Mouse (Mus musculus) heart, embryonic 14.5 days (tissue): Measurements from ENCODE around the gene Mrpl17. TPM values are rescaled to one million over a fixed set of nuclear protein-coding genes. Genes with fewer than 3 reads are reported as not detected.

Experiments used
- ATAC-seq: fragments of 200-750 bp; cut with Nextera tagmentation; 2 replicates; pipeline ENCODE4 v1.8.0; 2017; ENCODE audit warnings: low read depth, moderate TSS enrichment; ENCODE audit not compliant: insufficient number of reproducible peaks, insufficient read depth, low FRiP score
- H3K27ac ChIP-seq, 2 experiments: fragments of 200-500 bp in 1 of 2; fragments of 300-500 bp in 1 of 2; sonication (generic) in 1 of 2; replicated peaks in 1 of 2; 2 replicates each; pipeline ENCODE4 v1.5.1; 2012 to 2014; ENCODE audit warnings: low read depth in 2 of 2, low read length in 2 of 2, control low read depth in 1 of 2, mild to moderate bottlenecking in 1 of 2, mixed read lengths in 1 of 2; ENCODE audit not compliant: control insufficient read depth in 1 of 2, insufficient read depth in 1 of 2
- H3K27me3 ChIP-seq: fragments of 300-500 bp; sonication (generic); 2 replicates; pipeline ENCODE4 v1.6.1; 2014; ENCODE audit warnings: mild to moderate bottlenecking, low read length, control low read depth; ENCODE audit not compliant: control insufficient read depth, insufficient read depth
- H3K36me3 ChIP-seq: fragments of 300-500 bp; sonication (generic); 2 replicates; pipeline ENCODE4 v1.6.1; 2014; ENCODE audit warnings: mild to moderate bottlenecking, control low read depth, low read length, mixed read lengths; ENCODE audit not compliant: control insufficient read depth, insufficient read depth
- H3K4me1 ChIP-seq, 2 experiments: fragments of 200-500 bp in 1 of 2; fragments of 300-500 bp in 1 of 2; sonication (generic) in 1 of 2; 2 replicates each; pipeline ENCODE4 v1.6.1; 2012 to 2014; ENCODE audit warnings: low read length in 2 of 2, control low read depth in 1 of 2, mixed read lengths in 1 of 2; ENCODE audit not compliant: control insufficient read depth in 2 of 2, insufficient read depth in 2 of 2
- H3K4me2 ChIP-seq: fragments of 300-500 bp; sonication (generic); 2 replicates; pipeline ENCODE4 v1.6.1; 2014; ENCODE audit warnings: mild to moderate bottlenecking, low read length
- H3K4me3 ChIP-seq, 2 experiments: fragments of 200-500 bp in 1 of 2; fragments of 300-500 bp in 1 of 2; sonication (generic) in 1 of 2; 2 replicates each; pipeline ENCODE4 v1.5.1; 2012 to 2014; ENCODE audit warnings: low read length in 2 of 2, mild to moderate bottlenecking in 2 of 2, control low read depth in 1 of 2, low read depth in 1 of 2, moderate library complexity in 1 of 2; ENCODE audit not compliant: control insufficient read depth in 1 of 2, insufficient read depth in 1 of 2
- H3K9ac ChIP-seq: fragments of 300-500 bp; sonication (generic); 2 replicates; pipeline ENCODE4 v1.6.1; 2014; ENCODE audit warnings: mild to moderate bottlenecking, low read length
- H3K9me3 ChIP-seq: fragments of 300-500 bp; sonication (generic); 2 replicates; pipeline ENCODE4 v1.6.1; 2016; ENCODE audit warnings: low read length, control low read depth; ENCODE audit not compliant: control insufficient read depth
- WGBS: fragments of 180-500 bp; shearing (Covaris S2); extraction: QIAGEN DNeasy Blood & Tissue Kit; methylation state at CpG from one replicate; pipeline ENCODE4 v1.1.7; 2014; 5-methylcytosine and 5-hydroxymethylcytosine counted together
- polyA plus RNA-seq: library from polyadenylated mRNA; unstranded; fragments of >200 nt; fragmentation: Nextera tagmentation; extraction: Ambion mirVana; gene quantifications from 2 replicates; pipeline ENCODE4 v1.2.1, GENCODE M21; 2014

Mrpl17 gene
- polyA plus RNA-seq, 1 experiment from 2014 or later: 233 TPM

DNA sequence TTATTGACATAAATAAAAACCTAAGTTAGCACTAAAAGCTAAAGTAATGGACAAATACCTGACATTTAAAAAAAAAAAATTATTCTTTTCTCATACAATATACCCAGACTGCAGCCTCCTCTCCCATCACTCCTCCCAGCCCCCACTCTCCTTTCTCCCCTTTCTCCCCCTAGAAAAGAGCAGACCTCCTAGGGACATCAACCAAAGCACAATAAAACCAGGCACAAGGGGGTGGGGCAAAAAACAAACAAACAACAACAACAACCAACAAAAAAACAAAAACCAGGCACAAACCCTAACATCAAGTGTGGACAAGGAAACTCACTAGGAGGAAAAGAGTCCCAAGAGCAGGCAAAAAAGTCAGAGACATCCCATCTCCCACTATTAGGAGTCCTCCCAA, 617 bp upstream of the Mrpl17 start:
- Histone ChIP-seq H3K4me1 (peaks cover 4 to 8% of the 10 kb centered on the region in 2 experiments), H3K27ac (no peak overlapping the region), H3K9ac (no peak overlapping the region), H3K4me3 (no peak overlapping the region), H3K36me3 (peaks cover 27% of the 10 kb centered on the region), H3K27me3 (no peaks in the 10 kb centered on the region), H3K4me2 (peak overlapping the region; percentile 44), H3K9me3 (peaks cover 4% of the 10 kb centered on the region; the same call in 1 of the 2 replicates)
- ATAC-seq: no peak

DNA sequence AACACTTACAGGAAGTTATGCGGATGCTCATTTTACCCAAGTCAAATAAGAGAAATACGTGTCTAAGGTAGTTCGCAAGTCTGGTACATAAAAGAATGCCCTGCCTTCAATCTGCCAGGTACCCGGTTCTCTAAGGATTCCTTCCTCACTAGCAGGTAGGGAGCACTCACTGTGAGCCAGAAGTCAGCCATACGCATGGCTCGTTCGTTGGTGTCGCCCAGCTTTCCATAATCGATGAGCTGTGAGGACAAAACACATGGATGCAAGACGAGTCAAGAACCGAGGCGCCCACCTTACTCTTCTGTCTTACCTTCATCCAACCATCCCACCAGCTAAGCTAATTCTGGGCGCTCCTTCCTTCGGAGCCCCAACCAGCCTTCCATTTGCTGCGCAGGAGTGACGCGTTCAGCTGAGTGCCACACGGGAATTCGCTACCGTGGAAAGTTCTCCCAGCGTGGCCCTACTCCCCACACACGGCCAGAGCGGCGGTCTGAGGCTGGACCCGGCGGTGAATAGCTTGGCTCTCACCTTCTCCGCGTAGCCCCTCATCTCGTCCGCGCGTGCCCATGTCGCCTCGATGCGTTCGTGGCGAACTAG, 521 bp downstream of the Mrpl17 start:
- Histone ChIP-seq H3K27ac (peak overlapping the region; percentile 79 to 89), H3K9me3 (peaks cover 4% of the 10 kb centered on the region; the same call in 1 of the 2 replicates), H3K9ac (peak overlapping the region; percentile 98), H3K27me3 (no peaks in the 10 kb centered on the region), H3K4me1 (peaks cover 4 to 8% of the 10 kb centered on the region in 2 experiments), H3K4me3 (peak overlapping the region; percentile 82 to 98), H3K36me3 (peaks cover 27% of the 10 kb centered on the region), H3K4me2 (peak overlapping the region; percentile 90)
- 4% methylated on average over 37 of the region's 37 CpGs for WGBS
- peak; percentile 45; the same call in 1 of the 2 replicates for ATAC-seq

DNA sequence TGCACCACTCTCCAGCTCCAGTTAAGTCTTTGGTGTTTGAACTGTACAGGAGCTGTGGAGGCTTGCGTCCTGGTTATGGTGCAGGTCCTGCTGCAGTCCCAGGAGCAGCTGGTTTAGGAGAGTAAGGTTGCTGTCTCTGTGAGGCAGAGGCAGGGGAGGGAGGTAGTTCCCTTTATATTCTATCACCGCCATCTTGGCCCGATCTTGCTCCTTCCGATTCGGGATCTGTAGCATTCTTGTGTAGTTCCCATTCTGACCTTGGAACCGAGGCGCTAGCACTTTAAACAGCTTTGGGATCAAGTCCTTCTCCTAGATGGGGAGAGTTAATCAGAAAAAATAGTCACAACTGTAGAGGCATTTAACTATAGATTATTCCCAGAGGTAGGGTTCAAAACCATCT, 1.1 kb downstream of the Mrpl17 start:
- no peak overlapping the region; a peak in 1 of 4 replicates for H3K27ac ChIP-seq
- ATAC-seq: no peak
- 81% methylated on average over 7 of the region's 7 CpGs for WGBS

DNA sequence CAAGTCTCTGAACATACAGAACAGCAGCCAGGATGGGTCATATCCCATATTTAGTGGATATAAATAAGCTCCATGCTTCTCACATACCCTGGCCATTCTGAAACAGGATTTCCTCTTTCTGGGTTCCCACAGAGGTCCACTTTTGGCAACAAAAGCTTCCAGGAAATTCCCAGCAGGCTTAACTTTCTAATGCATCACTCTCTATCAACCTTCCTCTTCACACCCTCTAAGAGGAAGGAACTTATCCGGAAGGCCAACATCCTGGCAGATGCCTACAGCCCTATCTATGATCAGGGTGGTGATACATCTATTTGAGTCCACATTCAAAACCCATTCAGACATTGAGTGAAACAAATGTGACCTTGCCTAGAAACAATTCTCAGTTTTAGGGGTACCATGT, 2.5 kb downstream of the Mrpl17 start:
- Histone ChIP-seq H3K27ac (no peak overlapping the region; a peak in 1 of 4 replicates), H3K36me3 (peaks cover 27% of the 10 kb centered on the region), H3K27me3 (no peaks in the 10 kb centered on the region), H3K9ac (no peak overlapping the region), H3K4me1 (peaks cover 4 to 8% of the 10 kb centered on the region in 2 experiments), H3K9me3 (no peaks in the 10 kb centered on the region), H3K4me3 (no peak overlapping the region), H3K4me2 (no peak overlapping the region)
- no peak for ATAC-seq
- 62% methylated on average over 1 of the region's 1 CpGs for WGBS

More for the DNA sequence above, 1.1 kb downstream of the Mrpl17 start:
- Histone ChIP-seq H3K4me2 (peak overlapping the region; percentile 90), H3K4me1 (peaks cover 4 to 8% of the 10 kb centered on the region in 2 experiments), H3K27me3 (no peaks in the 10 kb centered on the region), H3K4me3 (peak overlapping the region; percentile 82 to 98), H3K36me3 (peaks cover 27% of the 10 kb centered on the region), H3K9me3 (peaks cover 4% of the 10 kb centered on the region; the same call in 1 of the 2 replicates), H3K9ac (peak overlapping the region; percentile 98)

DNA sequence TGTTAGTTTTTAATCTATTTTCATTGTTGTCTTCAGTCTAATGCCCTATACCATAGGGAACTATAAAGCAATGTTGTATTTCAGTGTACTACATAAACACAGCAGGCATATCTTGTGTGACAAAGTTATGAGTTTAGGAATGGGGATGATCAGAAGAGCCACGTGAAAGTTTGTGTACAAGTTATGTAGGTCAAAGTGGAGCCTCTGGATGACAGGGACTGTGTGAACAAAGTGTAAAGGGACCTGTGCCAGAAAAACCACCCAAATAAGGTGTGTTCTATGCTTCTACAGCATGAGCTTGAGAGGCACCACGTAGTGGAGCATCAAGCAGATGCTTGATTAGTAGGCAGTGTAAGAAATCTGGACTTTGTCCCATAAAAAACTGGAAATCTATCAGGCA, 4.2 kb downstream of the Mrpl17 start:
- Histone ChIP-seq H3K9ac (no peak overlapping the region), H3K4me3 (no peak overlapping the region), H3K27me3 (no peaks in the 10 kb centered on the region), H3K4me2 (no peak overlapping the region), H3K4me1 (peaks cover 4 to 8% of the 10 kb centered on the region in 2 experiments), H3K36me3 (peaks cover 27% of the 10 kb centered on the region), H3K27ac (no peak overlapping the region), H3K9me3 (no peaks in the 10 kb centered on the region)
- ATAC-seq: no peak
- 49% methylated on average over 2 of the region's 2 CpGs for WGBS

DNA sequence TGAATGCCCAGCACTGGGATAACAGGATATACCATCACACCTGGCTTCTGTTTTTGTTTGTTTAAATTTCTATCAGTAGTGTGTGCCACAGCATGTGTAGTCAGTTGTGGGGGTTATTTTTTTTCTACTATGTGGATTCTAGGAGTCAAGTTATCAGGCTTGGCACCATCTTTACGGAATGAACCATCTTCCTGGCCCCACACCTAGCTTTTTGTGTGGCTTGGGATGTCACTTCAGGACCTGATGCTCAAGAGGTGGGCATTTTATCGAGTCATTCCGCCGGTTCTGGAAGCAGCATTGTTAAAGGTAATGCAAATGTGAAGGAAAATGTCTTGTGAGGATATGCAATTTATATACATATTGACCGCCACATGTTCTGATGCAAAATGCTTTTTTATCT, 4.8 kb downstream of the Mrpl17 start:
- Histone ChIP-seq H3K4me1 (peaks cover 4 to 8% of the 10 kb centered on the region in 2 experiments), H3K9me3 (no peaks in the 10 kb centered on the region), H3K4me3 (no peak overlapping the region), H3K36me3 (peaks cover 27% of the 10 kb centered on the region), H3K27me3 (no peaks in the 10 kb centered on the region), H3K4me2 (no peak overlapping the region), H3K27ac (no peak overlapping the region), H3K9ac (no peak overlapping the region)
- WGBS: 77% methylated on average over 5 of the region's 5 CpGs
- no peak for ATAC-seq

DNA sequence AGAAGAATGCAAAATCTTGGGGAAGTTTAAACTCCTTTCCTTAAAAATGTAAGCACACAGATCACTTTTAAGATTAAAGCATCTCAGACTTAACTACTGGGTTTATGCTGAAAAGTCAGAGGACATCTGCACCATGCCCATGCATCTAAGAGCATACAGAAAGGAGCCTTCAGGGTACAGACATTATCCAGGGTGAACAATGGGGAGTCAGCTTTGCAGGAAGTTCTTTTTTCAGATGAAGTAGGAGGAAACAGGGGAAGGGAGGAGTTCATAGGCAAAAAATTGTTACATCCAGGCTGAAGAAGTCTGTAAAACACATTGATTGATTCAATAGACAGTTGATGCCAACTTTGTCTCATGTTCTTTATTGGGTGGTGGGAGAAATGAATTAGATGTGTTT, 7.5 kb downstream of the Mrpl17 start:
- peak overlapping the region in 1 of 2 experiments; percentile 17; a peak in 1 of 4 replicates for H3K27ac ChIP-seq

DNA sequence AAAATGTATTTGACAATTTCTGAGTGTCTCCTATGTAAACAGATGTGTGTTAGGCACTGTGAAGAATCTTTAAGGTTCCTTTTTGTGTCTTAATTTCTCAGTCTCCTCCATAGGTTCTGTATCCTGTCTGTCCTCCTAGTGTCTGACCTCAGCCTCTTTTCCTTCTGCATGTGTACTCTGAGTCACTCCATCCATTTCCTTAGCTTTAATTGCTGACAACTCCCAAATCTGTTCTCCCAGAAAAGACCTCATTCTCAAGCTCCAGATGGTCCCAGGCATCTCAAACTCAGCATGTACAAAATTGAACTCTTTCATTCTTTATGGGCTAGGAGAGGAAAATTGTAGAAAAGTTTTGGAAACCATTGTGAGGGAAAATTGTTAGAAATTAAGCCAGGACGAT, 8.1 kb downstream of the Mrpl17 start:
- H3K27ac ChIP-seq: no peak overlapping the region; a peak in 1 of 4 replicates
- H3K36me3 ChIP-seq: peaks cover 8% of the 10 kb centered on the region
- no peak overlapping the region for H3K4me3 ChIP-seq
- H3K27me3 ChIP-seq: no peaks in the 10 kb centered on the region
- ATAC-seq: no peak
- 36% methylated on average over 1 of the region's 1 CpGs for WGBS
- H3K9me3 ChIP-seq: no peaks in the 10 kb centered on the region
- H3K4me1 ChIP-seq: no peaks in the 10 kb centered on the region
- H3K4me2 ChIP-seq: no peak overlapping the region
- no peak overlapping the region for H3K9ac ChIP-seq

More for the DNA sequence above, 7.5 kb downstream of the Mrpl17 start:
- Histone ChIP-seq H3K4me3 (no peak overlapping the region), H3K4me1 (no peaks in the 10 kb centered on the region), H3K4me2 (no peak overlapping the region), H3K9me3 (no peaks in the 10 kb centered on the region), H3K27me3 (no peaks in the 10 kb centered on the region), H3K36me3 (peaks cover 13% of the 10 kb centered on the region), H3K9ac (no peak overlapping the region)
- ATAC-seq: no peak
